Mouse (Mus musculus): ENCODE data around the gene Smn1. TPM values are rescaled to one million over a fixed set of nuclear protein-coding genes. Genes with fewer than 3 reads are reported as not detected.
"Not testable (repeated sequence)": the region's sequence is repeated elsewhere in the genome, so short reads cannot be mapped to it uniquely, and the experiment has no call there.

The Smn1 gene
- polyA plus RNA-seq, 1 experiment from 2014 or later: 85.2 TPM

- not testable (repeated sequence) for H3K36me3 ChIP-seq (ENCODE audit: control insufficient read depth, insufficient read depth, low read length); H3K27ac ChIP-seq (replicated peaks; ENCODE audit: low read depth, low read length); H3K4me2 ChIP-seq (ENCODE audit: low read depth, severe bottlenecking); H3K4me1 ChIP-seq (ENCODE audit: control insufficient read depth, insufficient read depth, low read length); H3K27me3 ChIP-seq (ENCODE audit: control insufficient read depth, insufficient read depth, low read length); H3K4me3 ChIP-seq (ENCODE audit: low read depth, low read length); ATAC-seq (ENCODE audit: insufficient number of reproducible peaks, low FRiP score, low TSS enrichment, low read depth); H3K9me3 ChIP-seq (ENCODE audit: control insufficient read depth, low read length); DNase-seq (ENCODE audit: low spot score); H3K9ac ChIP-seq (ENCODE audit: low read length)
Observed at GRCm38 (mm10) chr13:100183111-100183510, 58.5 kb downstream of the Smn1 start.

Other genes starting within 250 kb of the Smn1 start
- gene Cartpt, start 223.8 kb upstream of the Smn1 start, polyA plus RNA-seq (2014; fragmentation: Nextera tagmentation; extraction: Ambion mirVana): not detected in 2 replicates
- gene Mccc2, start 109.2 kb upstream of the Smn1 start, polyA plus RNA-seq (2014; fragmentation: Nextera tagmentation; extraction: Ambion mirVana): 49.1 and 50.9 TPM in 2 replicates
- 27.5 and 31.4 TPM in 2 replicates for gene Bdp1, start 20.8 kb upstream of the Smn1 start, polyA plus RNA-seq (2014; fragmentation: Nextera tagmentation; extraction: Ambion mirVana)
- 248 and 260 TPM in 2 replicates for gene Serf1, start 16.8 kb upstream of the Smn1 start, polyA plus RNA-seq (2014; fragmentation: Nextera tagmentation; extraction: Ambion mirVana)
- gene Naip2, start 77.2 kb downstream of the Smn1 start, polyA plus RNA-seq (2014; fragmentation: Nextera tagmentation; extraction: Ambion mirVana): 0.19 and 0.41 TPM in 2 replicates
- gene Naip5, start 121.5 kb downstream of the Smn1 start, polyA plus RNA-seq (2014; fragmentation: Nextera tagmentation; extraction: Ambion mirVana): 0.25 TPM in 1 of 2 replicates, not detected in the other
- gene Naip6, start 192.8 kb downstream of the Smn1 start, polyA plus RNA-seq (2014; fragmentation: Nextera tagmentation; extraction: Ambion mirVana): 0.07 and 0.17 TPM in 2 replicates